Mouse (Mus musculus) adrenal gland, adult (tissue): ENCODE results near the gene Aasdhppt.

Experiments
- DNase-seq, 2 experiments: peaks; one replicate each; pipeline ENCODE4 v3.0.0; 2022 to 2023; ENCODE audit warnings: low spot score in 1 of 2; ENCODE audit not compliant: inconsistent age in 2 of 2

Gene Aasdhppt

GRCm38 (mm10) chr9:4309351-4310085, at the start of gene Aasdhppt, which contains the start of gene Kbtbd3:
Gene Aasdhppt, minus strand, starts transcription at chr9:4309471.
Gene Kbtbd3, plus strand, starts transcription at chr9:4309833.
- DNase-seq: peak; percentile 99 to 100

- DNase-seq: no peak
Observed at GRCm38 (mm10) chr9:4353163-4353562, 43.9 kb upstream of the Aasdhppt start.

- DNase-seq: no peak
Observed at GRCm38 (mm10) chr9:4318939-4319721, 9.9 kb upstream of the Aasdhppt start.

GRCm38 (mm10) chr9:4315746-4316145, 6.5 kb upstream of the Aasdhppt start:
- no peak for DNase-seq

GRCm38 (mm10) chr9:4313946-4314345, 4.7 kb upstream of the Aasdhppt start:
- DNase-seq: no peak

- DNase-seq: peak in 1 of 2 experiments; percentile 19
Observed at GRCm38 (mm10) chr9:4311162-4311561, 1.9 kb upstream of the Aasdhppt start.

GRCm38 (mm10) chr9:4310706-4311105, 1.4 kb upstream of the Aasdhppt start:
- peak in 1 of 2 experiments; percentile 30 for DNase-seq

- peak in 1 of 2 experiments; percentile 6 for DNase-seq
Observed at GRCm38 (mm10) chr9:4308628-4309350, 482 bp downstream of the Aasdhppt start.

GRCm38 (mm10) chr9:4304867-4305266, 4.4 kb downstream of the Aasdhppt start:
- no peak for DNase-seq

GRCm38 (mm10) chr9:4300466-4300865, 8.8 kb downstream of the Aasdhppt start:
- peak; percentile 28 to 66 for DNase-seq

GRCm38 (mm10) chr9:4283850-4284249, 25.4 kb downstream of the Aasdhppt start:
- no peak for DNase-seq

GRCm38 (mm10) chr9:4266881-4267280, 42.4 kb downstream of the Aasdhppt start:
- no peak for DNase-seq

GRCm38 (mm10) chr9:4260746-4261090, 48.6 kb downstream of the Aasdhppt start:
- no peak for DNase-seq

- no peak for DNase-seq
Observed at GRCm38 (mm10) chr9:4259841-4260745, 49.2 kb downstream of the Aasdhppt start.

- no peak for DNase-seq
Observed at GRCm38 (mm10) chr9:4259074-4259473, 50.2 kb downstream of the Aasdhppt start.
